Mouse (Mus musculus): ENCODE data around the gene Hoxa9.

Hoxa9 gene

DNA sequence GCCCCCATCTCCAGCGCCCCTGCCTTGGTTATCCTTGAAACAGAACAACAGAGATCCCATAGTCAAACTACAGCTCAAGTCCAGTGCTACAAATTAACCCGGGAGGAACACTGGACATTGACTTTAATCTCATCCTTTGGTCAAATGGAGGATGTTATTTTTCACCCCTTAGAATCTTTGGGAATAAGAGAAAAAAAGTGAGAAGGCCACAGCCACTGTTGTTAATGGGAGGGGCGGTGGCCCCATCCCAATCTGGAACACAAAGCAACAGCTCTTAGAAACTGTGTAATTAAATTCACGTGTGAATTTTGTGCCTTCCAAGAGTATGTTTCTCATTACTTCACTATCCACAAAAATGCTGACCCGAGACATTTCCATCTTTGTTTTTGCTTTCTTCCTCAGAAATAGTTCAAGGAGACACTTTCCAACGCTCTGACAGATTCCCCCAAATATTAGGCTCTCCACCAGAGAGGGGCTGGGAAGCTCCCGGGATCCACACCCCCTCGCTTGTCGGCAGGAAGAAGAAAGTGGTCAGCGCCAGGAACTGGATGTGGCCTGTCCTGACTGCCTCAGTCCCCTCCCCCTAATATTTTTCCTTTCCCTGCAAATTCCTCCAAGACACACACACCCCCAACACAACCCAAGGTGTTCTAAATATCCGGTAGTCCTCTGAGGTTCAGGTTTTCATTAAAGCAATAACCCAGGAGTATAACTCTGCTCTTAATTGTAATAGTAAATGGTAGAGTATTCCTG, 3.2 kb downstream of the Hoxa9 start:
- DNase-seq = no peak

GRCm38 (mm10) chr6:52226569-52227257, 4.2 kb downstream of the Hoxa9 start:
- no peak for DNase-seq

GRCm38 (mm10) chr6:52225612-52226568, 5.0 kb downstream of the Hoxa9 start:
- no peak for DNase-seq

DNA sequence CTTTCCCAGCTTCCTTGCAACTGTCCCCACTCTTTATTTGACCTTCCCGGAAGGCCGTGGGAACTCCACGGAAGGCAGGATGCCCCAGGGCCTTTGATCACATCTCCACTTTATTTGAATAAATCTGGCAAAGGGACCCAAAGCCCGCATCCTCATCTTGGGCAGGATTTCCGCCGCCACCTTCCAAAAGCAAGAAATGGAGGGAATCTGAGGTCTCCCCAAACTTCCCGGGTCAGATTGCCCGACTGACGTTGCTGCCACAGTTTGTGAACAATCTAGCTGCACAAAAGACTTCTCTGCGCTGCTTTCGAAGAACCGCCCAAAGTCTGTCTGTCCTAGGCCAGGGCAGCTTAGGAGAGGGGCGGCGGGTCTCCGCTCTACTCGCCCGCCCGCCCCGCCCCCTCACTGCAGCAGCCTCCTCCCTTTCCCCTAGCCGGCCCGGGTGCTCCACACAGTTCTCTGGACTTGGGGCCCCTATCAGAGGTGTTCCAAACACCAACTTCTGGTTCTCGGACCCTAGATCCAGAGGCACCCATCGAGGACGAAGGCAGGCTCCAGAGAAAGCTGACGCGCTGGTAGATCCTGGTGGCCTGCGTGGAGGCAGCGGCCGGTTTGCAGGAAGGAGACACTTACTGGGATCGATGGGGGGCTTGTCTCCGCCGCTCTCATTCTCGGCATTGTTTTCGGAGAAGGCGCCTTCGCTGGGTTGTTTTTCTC, 5.8 kb downstream of the Hoxa9 start:
- DNase-seq = no peak

DNA sequence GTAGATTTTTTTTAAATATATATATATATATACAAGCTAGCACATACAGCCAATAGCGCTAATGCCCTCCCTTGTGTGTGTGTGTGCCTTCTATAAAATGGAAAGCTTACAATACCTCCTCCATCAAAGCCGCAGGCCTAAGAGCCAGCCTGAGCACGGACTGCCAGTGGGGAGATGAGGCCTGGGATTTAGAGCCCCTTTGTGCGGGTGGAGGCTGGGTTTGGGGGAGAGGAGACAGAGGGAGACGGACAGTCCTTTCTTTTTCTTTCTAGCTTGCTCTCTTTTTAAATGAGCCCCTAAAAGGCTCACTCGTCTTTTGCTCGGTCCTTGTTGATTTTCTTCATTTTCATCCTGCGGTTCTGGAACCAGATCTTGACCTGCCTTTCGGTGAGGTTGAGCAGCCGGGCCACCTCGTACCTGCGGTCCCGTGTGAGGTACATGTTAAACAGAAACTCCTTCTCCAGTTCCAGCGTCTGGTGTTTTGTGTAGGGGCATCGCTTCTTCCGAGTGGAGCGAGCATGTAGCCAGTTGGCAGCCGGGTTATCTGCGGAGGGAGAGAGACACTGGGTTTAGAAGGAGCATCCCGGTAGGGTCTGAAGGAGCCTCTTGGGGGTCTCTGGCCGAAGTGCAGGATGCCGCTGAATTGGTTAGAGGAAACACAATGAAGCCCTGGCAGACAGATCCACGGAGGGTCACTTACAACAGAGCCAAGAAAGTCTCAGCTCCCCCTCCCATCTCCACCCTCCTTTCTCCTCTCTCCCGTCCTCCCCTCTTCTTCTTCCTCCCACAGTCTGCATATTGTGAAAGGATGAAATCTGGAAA, 6.7 kb downstream of the Hoxa9 start:
- no peak for DNase-seq

GRCm38 (mm10) chr6:52222729-52223128, 8.2 kb downstream of the Hoxa9 start:
- no peak for DNase-seq

- DNase-seq = no peak
Observed at GRCm38 (mm10) chr6:52221993-52222685, 8.8 kb downstream of the Hoxa9 start.

- peak; percentile 90 for DNase-seq
Observed at GRCm38 (mm10) chr6:52221337-52221992, 9.4 kb downstream of the Hoxa9 start, which contains the start of gene Hoxa7. Gene Hoxa7 (minus strand): TSS chr6:52221854.

DNA sequence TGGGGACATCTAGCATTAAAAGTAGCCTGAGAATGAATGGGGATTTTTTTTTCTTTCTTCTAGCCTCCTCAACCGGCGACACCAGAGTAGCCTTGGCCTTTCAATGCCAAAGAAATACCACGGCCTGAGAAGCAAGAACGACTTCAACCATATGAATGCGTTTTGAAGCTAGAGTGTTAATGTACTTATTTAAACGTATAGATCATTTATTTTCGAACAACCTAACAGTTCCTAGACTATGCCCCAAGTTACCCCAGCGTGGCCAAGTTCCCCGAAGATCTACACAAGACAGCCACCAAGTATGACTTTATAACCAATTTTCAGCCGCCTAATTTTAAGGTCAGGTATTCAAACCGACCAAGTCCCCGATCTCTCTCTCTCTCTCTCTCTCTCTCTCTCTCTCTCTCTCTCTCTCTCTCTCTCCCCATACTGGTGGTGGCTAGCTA, 10.0 kb downstream of the Hoxa9 start:
- no peak for DNase-seq

DNA sequence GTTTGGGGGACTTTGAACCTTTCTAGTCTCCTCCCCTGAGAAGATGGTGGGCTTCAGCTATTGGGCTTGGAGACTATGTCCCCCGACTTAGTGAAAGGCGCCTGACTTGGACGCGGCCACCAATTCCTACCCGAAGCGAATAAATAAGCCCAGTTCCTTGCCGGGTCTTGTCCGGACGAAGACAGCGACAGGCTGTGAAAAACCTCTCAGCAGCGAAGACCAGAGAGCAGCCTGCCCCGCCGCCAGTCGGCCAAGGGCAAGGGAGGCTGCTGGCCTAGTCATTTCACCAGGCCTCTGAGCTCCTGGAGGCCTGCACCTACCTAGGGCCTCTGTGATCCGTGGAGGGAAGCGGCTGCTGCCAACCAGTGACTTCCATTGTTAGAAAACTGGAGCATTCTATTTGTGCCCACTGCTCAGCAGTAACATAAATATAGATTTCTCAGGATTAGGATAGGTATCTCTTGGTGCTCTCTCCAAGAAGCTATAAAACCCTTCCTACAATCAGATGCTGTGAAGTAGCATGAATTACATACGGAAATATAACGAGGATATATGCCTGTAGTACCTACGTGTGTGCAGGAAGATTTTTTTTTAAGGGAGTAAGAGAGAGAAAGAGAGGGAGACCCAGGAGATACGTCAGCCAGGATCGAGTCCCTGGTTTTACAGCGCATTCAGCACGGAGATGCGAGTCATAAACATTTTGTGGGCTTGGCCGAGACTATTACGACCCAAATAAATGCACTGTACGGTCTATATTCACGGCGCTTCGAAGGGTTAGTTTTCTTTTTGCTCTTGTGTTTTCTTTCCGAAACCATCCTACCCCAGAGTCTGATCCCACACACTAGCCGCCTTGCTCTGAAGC, 10.7 kb downstream of the Hoxa9 start:
- no peak for DNase-seq

DNA sequence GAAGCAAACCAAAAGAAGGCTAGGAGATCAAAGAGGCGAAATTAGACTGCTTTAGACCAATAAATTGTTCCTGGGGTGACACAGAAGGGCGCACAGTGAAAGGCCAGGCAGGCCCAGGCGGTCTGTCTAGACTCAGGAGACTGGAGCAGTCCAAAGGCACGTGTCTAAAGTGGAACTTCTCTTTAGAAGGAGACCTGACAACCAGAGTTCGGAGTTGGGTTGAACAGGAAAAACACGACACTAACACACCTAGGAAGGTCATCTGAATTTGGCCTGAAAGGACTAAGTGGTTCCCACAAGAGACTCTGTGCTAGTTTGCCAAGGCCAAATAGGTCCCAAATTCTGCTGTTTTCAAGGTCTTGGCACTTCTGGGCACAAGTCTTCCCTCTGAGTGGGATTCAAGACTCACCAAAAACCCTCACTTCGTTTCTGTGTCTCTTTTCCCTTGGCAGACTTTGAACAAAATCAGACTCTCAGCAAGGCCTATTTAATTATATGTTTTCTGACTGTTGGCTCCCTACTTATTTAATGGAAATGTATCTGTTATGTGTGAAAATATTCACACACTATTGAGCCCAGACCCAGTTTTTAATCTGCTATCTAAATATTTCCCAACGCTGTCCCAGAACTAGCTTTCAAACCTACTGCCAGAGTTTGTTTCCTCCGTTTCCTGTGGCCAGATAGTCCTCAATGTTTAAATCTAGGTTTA, 11.5 kb downstream of the Hoxa9 start:
- no peak for DNase-seq

DNA sequence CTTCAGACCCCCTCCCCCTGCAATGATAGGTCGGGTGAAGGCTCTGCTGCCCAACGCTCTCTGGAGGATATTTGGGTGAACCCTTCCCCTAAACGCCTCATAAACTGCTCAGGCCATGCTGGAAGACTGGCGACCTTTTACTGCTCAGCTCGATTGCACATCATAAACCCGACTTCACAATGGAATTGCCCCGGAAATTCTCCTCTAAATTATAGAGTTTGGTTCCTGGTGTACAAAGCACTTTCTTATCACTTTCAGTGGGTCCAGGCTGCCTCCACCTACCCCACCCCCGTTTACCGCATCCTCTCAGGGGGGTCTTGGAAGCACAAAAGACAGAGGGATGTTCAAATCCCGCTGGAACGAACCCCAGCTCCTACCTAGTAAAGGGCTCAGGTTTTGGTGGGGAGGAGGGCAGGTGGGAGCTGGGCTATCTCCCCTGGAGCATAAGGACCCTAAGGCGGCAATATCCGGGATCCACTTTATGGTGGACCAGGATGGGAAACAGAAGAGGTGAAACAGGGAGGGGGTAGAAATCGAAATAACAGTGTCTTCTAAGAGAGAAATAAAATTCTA, 12.2 kb downstream of the Hoxa9 start:
- no peak for DNase-seq

GRCm38 (mm10) chr6:52217895-52218642, 12.8 kb downstream of the Hoxa9 start:
- DNase-seq = no peak

DNA sequence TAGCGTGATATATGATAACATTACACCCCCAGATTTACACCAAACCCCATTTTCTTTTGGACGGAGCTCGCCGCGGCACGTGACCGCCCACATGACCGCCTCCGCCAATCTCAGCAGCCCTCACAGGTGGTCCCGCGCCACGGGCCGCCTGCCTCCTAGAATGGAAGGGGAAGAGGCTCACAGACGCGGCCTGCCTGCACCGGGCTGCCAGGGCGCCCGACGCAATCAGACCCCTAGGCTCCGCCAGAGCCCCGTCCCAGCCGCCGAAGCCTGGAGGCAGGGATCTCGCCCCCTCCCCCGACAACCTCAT, 13.5 kb downstream of the Hoxa9 start:
- peak; percentile 79 for DNase-seq

GRCm38 (mm10) chr6:52216691-52217458, 14.0 kb downstream of the Hoxa9 start:
- DNase-seq = no peak

DNA sequence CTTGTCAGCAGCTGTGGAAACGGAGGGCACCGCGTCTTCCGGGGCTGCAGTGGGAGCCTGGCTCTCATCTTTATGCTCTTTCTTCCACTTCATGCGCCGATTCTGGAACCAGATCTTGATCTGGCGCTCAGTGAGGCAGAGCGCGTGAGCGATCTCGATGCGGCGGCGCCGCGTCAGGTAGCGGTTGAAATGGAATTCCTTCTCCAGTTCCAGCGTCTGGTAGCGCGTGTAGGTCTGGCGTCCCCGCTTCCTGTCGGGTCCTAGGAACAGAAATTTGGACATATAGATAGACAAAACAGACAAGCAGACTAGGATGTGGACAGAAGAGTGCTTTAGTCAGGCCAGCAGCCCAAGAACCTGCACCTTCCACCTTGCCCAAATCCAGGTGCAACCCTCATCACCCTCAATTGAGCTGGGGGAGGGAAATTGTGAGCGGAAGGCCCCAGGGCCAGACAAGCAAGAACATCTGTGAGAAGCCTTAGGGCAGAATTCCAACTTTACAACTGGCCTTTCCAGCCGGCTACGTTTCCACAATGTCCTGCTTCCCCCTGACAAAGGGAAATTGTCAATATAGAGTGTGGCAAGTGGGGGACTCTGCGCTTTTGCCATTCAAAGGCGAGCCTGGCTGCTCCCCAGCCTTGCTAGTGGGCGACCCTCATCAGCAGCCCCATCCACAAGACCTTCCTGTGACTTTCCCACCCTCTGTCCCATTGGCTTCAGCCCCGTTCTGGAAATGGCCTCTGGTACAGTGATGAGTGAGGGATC, 14.9 kb downstream of the Hoxa9 start:
- no peak for DNase-seq

Data from lung, postnatal 10 days (tissue).